Mouse (Mus musculus): ENCODE data around the gene Pds5a. TPM values are rescaled to one million over a fixed set of nuclear protein-coding genes. Genes with fewer than 3 reads are reported as not detected.
A peak's percentile ranks its signal among the peaks of the same experiment; 100 is the strongest.
"Not testable (repeated sequence)": the region's sequence is repeated elsewhere in the genome, so short reads cannot be mapped to it uniquely, and the experiment has no call there.

Pds5a gene
- 10 to 100 TPM; 59.5 to 60.5 TPM for total RNA-seq (2021)

GRCm38 (mm10) chr5:65697836-65698758 is at the start of gene Pds5a:
TSS of gene Pds5a (minus strand) at chr5:65698273.
- intact Hi-C loops (cut with DNase I) = loop anchor here (1.0 to 2.0 kb wide), 4 partner anchors 25 to 297 kb away; partner anchors contain the start of gene N4bp2
- peak; percentile 82 to 90 for DNase-seq

GRCm38 (mm10) chr5:65746908-65747307 is 48.8 kb upstream of the Pds5a start:
- no peak for DNase-seq
- intact Hi-C loops (cut with DNase I) = no loop called here

GRCm38 (mm10) chr5:65739366-65739765 is 41.3 kb upstream of the Pds5a start:
- intact Hi-C loops (cut with DNase I) = no loop called here
- no peak for DNase-seq

DNA sequence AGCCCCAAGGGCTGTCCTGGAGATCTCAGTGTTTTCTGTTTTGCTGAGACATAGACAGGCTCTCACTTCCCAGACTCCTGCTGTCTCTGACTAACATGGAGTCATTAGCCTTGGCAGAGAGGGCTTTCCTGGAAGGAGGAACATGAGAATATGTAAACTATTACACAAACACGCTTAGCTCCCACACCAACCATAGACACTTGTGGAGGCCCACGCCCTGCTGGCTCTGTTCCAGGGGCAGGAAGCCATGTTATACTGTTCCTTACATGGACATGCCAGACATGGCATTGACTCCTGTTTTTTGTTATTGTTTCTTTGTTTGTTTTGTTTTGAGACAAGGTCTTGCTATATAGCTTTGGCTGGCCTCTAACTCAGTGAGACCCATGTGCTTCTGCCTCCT is 37.5 kb upstream of the Pds5a start:
- intact Hi-C loops (cut with DNase I) = no loop called here
- no peak for DNase-seq

DNA sequence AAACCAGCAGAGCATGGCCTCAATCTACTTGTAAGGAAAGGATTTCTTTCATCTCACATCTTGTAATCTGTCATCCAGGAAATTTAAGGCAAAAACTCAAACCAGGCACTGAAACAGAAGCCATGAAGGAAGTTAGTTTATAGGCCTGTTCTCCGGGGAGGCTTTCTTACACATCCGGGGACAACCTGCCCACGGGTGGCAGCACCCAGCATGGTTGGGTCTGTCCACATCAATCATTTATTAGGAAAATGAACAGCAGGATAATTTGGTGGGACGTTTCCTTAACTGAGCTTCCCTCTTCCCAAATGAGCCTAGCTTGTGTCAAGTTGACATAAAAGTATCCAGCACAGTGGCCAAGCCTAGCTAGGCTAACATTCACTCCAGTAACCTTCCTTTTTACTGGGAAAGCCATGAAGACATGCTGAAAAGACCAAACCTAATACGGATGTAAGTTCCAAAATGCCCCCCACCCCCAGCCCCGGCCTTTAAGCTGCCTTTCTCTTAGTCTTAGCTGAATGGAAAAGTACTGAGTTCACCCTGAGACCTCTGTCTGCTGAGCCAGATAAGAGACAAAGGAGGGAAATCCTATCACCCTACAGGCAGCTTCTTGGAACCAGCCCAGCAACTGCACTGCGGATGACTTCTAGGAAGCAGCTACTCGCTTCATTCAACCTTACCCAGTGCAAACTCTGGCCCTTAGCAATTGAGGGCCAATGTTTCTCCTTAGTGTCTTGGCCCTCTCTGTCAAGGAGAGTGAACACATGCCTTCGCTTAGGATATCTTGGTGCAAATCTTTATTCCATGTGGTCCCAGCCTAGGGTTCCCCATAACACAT is 33.3 kb upstream of the Pds5a start:
- intact Hi-C loops (cut with DNase I) = no loop called here
- DNase-seq = peak; percentile 43 to 58

DNA sequence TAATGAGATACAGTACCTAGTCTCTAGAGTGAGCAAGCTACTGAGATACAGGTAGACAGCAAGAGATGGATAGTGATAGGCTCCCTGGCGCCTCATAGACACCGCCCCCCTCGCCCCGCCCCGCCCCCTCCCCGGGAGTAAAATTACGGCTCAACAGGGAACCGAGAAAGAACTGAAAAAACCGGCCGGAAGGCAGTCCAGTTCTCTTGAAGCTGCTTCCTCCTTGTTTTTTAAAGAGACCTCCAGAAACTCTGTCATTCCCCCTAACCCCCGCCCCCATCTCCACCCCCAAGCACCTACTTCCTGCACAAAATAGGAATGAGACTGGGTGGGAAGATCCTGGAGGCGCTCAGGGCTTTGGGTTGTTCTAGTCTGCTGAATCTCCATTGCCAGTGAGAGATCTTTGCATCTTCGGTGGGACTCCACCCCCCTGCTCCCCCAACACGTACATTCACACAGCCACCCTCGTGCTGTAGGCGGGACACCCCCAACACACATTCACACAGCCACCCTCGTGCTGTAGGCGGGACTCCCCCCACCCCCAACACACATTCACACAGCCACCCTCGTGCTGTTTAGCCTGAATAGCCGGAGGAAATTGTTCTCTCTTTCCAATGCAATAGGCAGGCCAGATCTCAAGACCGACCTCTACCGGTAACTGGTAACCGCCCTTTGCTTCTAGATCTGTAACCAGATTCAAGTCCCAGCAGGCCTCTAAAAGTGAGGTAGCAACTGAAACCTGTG is 26.4 kb upstream of the Pds5a start:
- peak; percentile 56 to 72 for DNase-seq
- intact Hi-C loops (cut with DNase I) = loop anchor here (2.0 kb wide), 1 partner anchor 38 kb away; the partner anchor contains the start of gene N4bp2

- no peak for DNase-seq
- intact Hi-C loops (cut with DNase I) = loop anchor here (10.0 kb wide), 1 partner anchor 216 kb away; the partner anchor contains the start of gene Chrna9
Observed at GRCm38 (mm10) chr5:65718368-65718767, 20.3 kb upstream of the Pds5a start.

DNA sequence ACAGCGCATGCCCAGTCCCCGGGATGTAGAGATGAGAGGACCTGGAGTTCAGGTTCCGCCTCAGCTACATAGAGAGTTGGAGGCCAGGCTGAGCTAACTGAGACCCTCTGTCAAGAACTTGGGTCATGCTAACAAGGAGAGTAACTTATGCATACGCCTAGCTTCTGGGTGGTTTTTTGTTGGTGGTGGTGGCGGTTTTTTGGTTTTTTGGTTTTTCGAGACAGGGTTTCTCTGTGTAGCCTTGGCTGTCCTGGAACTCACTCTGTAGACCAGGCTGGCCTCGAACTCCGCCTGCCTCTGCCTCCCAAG is 19.8 kb upstream of the Pds5a start:
- not testable (repeated sequence) for DNase-seq
- intact Hi-C loops (cut with DNase I) = loop anchor here (10.0 kb wide), 1 partner anchor 217 kb away; the partner anchor contains the start of gene Chrna9

GRCm38 (mm10) chr5:65717063-65717902 is 19.2 kb upstream of the Pds5a start:
- intact Hi-C loops (cut with DNase I) = loop anchor here (10.0 kb wide), 1 partner anchor 218 kb away; the partner anchor contains the start of gene Chrna9
- no peak for DNase-seq

DNA sequence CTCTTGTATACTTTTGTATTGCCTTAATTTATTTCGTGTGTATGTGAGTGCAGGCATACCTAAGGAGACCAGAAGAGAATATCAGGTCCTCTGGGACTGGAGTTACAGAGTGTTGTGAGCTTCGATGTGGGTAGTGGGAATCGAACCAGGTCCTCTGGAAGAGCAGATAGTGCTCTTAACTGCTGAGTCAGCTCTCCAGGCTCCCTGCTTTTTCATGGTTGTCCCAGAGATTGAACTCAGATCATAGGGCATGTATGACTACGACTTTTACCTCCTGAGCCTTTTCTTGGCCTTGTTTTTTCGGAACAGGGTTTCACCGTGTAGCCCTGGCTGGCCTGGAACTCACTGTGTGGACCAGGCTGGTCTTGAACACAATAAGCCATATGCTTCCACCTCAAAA is 17.0 kb upstream of the Pds5a start:
- DNase-seq = no peak
- intact Hi-C loops (cut with DNase I) = loop anchor here (10.0 kb wide), 1 partner anchor 220 kb away; the partner anchor contains the start of gene Chrna9

DNA sequence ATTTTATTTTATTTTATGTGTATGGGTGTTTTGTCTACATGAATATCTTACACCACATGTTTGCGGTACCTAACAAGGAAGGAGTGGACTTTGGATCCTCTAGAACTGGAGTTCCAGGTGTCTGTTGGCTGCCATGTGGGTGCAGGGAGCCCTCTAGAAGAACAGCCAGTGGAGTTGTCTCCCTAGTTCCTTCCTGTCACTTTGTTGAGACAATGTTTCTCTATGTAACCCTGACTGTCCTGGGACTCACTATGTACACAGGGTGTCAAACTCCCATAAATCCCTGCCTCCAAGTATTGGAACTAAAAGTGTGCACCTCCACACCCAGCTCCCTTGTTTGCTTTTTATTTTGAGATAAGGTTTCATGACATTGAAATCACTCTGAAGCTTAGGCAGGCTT is 13.4 kb upstream of the Pds5a start:
- no peak for DNase-seq
- intact Hi-C loops (cut with DNase I) = loop anchor here (10.0 kb wide), 1 partner anchor 223 kb away; the partner anchor contains the start of gene Chrna9

- intact Hi-C loops (cut with DNase I) = loop anchor here (10.0 kb wide), 1 partner anchor 225 kb away; the partner anchor contains the start of gene Chrna9
Observed at GRCm38 (mm10) chr5:65710267-65710666, 12.2 kb upstream of the Pds5a start.

GRCm38 (mm10) chr5:65706979-65707378 is 8.9 kb upstream of the Pds5a start:
- no peak for DNase-seq
- intact Hi-C loops (cut with DNase I) = no loop called here

More at GRCm38 (mm10) chr5:65710267-65710666, 12.2 kb upstream of the Pds5a start:
- DNase-seq = no peak

GRCm38 (mm10) chr5:65706171-65706570 is 8.1 kb upstream of the Pds5a start:
- DNase-seq = no peak
- intact Hi-C loops (cut with DNase I) = no loop called here

GRCm38 (mm10) chr5:65704765-65705678 is 6.9 kb upstream of the Pds5a start:
- no peak for DNase-seq
- intact Hi-C loops (cut with DNase I) = no loop called here

DNA sequence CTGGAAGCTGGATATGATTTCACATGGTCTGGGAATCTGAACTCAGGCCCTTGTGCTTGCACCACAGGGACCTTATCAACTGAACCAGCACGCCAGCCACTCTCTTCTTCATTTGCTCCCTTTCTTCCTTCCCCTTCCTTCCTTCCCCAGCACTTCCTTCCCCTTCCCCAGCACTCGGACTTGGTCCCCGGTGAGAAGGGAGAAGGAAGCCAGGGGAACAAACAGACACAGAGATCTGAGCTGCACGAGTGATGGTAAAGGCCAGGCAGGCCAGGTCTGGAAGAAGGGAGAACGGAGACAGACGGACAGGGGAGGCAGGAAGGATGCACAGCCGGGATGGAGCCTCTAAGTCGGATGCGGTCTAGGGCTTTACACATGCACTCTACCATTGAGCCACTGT is 5.2 kb upstream of the Pds5a start:
- intact Hi-C loops (cut with DNase I) = no loop called here
- DNase-seq = no peak

DNA sequence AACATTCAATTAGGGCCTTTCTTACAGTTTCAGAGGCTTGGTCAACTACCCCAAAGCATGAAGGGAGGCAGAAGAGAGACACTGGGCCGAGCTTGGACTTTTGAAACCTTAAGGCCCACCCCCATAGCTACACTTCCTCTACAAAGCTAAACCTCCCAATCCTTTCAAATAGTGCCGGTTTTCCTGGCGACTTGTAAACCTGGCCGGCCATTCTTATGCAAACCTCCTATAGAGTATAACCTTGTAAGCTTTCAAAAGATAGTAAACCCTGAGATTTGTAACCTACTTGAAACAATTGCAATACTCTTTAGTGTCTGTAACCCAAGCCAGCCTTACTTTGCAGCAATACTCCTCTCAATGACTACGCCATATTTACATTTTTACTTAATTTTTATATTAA is 2.0 kb upstream of the Pds5a start:
- DNase-seq = no peak
- intact Hi-C loops (cut with DNase I) = no loop called here

- DNase-seq = no peak
- intact Hi-C loops (cut with DNase I) = loop anchor here (2.0 kb wide), 1 partner anchor 24 kb away; no protein-coding TSS in a partner anchor
Observed at GRCm38 (mm10) chr5:65699146-65699545, 1.1 kb upstream of the Pds5a start.

Data from heart, postnatal 36 days (tissue).